Mouse (Mus musculus): ENCODE measurements around the gene Fam213a. TPM values are rescaled to one million over a fixed set of nuclear protein-coding genes. Genes with fewer than 3 reads are reported as not detected.

Fam213a gene
- polyA plus RNA-seq (2012; rRNA removed): 3.7 and 4.7 TPM in 2 replicates

GRCm38 (mm10) chr14:41013630-41014613 is at the start of gene Fam213a:
Gene Fam213a (minus strand): TSS chr14:41013788.

DNA sequence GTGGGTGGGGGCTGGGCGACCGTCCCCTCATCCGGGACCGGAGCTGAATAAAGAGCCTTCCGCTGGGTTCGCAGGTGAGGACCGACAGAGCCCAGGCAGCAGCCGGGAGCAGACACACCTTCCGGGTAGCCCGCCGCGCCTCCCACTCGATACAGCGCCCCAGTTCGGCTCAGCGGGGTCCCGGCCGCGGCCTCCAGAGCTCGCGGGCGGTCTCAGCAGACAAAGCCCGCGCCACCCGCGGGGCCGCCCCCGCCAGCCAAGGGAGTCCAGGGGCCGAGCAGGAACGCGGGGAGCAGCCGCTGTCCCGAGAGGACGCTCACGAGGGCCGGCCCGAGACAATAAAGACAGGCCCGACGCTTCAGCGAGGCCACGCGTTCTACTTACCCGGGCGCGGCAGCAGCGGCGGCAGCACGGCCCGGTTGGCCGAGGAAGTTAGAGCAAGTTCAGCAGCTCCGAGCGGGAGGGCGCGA is 47.2 kb downstream of the Fam213a start, which contains the start of gene Tspan14:
Gene Tspan14, minus strand, starts transcription at position 416 of the 470 bp plus-strand sequence.

Other genes starting within 250 kb of the Fam213a start
- gene Sh2d4b, start 120.5 kb downstream of the Fam213a start, polyA plus RNA-seq (2012; rRNA removed): 0.03 TPM in 1 of 2 replicates, not detected in the other
- gene Tspan14, start 47.0 kb downstream of the Fam213a start, polyA plus RNA-seq (2012; rRNA removed): 22.8 and 28.0 TPM in 2 replicates
- not detected in 2 replicates for gene Dydc2, start 55.4 kb upstream of the Fam213a start, polyA plus RNA-seq (2012; rRNA removed)
- gene Dydc1, start 59.1 kb upstream of the Fam213a start, polyA plus RNA-seq (2012; rRNA removed): not detected in 2 replicates
- gene Mat1a, start 91.2 kb upstream of the Fam213a start, polyA plus RNA-seq (2012; rRNA removed): 0.09 and 0.13 TPM in 2 replicates
- not detected in 2 replicates for gene Sftpa1, start 118.0 kb upstream of the Fam213a start, polyA plus RNA-seq (2012; rRNA removed)
- not detected in 2 replicates for gene Mbl1, start 137.7 kb upstream of the Fam213a start, polyA plus RNA-seq (2012; rRNA removed)
- 0.05 and 0.09 TPM in 2 replicates for gene Sftpd, start 171.4 kb upstream of the Fam213a start, polyA plus RNA-seq (2012; rRNA removed)

Measured in stomach, adult 2 months (tissue).